Mouse (Mus musculus) bone marrow, adult 2 months (tissue): ENCODE data around the gene Usp17lb. TPM values are rescaled to one million over a fixed set of nuclear protein-coding genes. Genes with fewer than 3 reads are reported as not detected.

Experiments
- H3K27ac ChIP-seq: fragments of 200-500 bp; 2 replicates; pipeline ENCODE4 v1.5.1; 2012; ENCODE audit warnings: low read depth, mild to moderate bottlenecking, control low read depth, inconsistent platforms, low read length; ENCODE audit not compliant: control insufficient read depth, poor library complexity, insufficient read depth
- H3K4me1 ChIP-seq: fragments of 200-500 bp; 2 replicates; pipeline ENCODE4 v1.6.1; 2011; ENCODE audit warnings: low read length; ENCODE audit not compliant: control insufficient read depth, insufficient read depth
- H3K4me3 ChIP-seq: fragments of 200-500 bp; replicated peaks from 2 replicates; pipeline ENCODE3; 2011; ENCODE audit warnings: mild to moderate bottlenecking, low read depth, low read length, control low read depth; ENCODE audit not compliant: control insufficient read depth
- POLR2A ChIP-seq: fragments of 200-500 bp; IDR thresholded peaks from 2 replicates; pipeline ENCODE4 v1.6.1; 2011; ENCODE audit warnings: low read depth, mild to moderate bottlenecking, control low read depth, low read length, borderline replicate concordance; ENCODE audit not compliant: control insufficient read depth
- WGBS: fragments of 180-500 bp; shearing (Covaris S2); methylation state at CpG from one replicate; pipeline ENCODE4 v1.1.7; 2018; 5-methylcytosine and 5-hydroxymethylcytosine counted together
- polyA plus RNA-seq: library from polyadenylated mRNA; stranded (reverse); fragments of >200 nt; gene quantifications from 2 replicates; pipeline ENCODE4 v1.2.4, GENCODE M21; 2011; ENCODE audit warnings: low replicate concordance; ENCODE audit not compliant: missing spikeins, insufficient read depth, insufficient read length

The Usp17lb gene
- polyA plus RNA-seq, 1 experiment = not detected

- WGBS = 74% methylated on average over 1 of the region's 1 CpGs
- H3K4me3 ChIP-seq = no peak overlapping the region
- no peaks in the 10 kb centered on the region for H3K4me1 ChIP-seq
- no peak overlapping the region for H3K27ac ChIP-seq
- TF ChIP-seq POLR2A = no peak
Observed at GRCm38 (mm10) chr7:104790796-104791195, 51.6 kb downstream of the Usp17lb start.

Other genes starting within 250 kb of the Usp17lb start
- gene Olfr655, start 240.8 kb downstream of the Usp17lb start, polyA plus RNA-seq = not detected in 2 replicates
- not detected in 2 replicates for gene Olfr656, start 228.6 kb downstream of the Usp17lb start, polyA plus RNA-seq
- gene Olfr657, start 217.8 kb downstream of the Usp17lb start, polyA plus RNA-seq = not detected in 2 replicates
- gene Olfr658, start 195.3 kb downstream of the Usp17lb start, polyA plus RNA-seq = not detected in 2 replicates
- not detected in 2 replicates for gene Olfr659, start 175.8 kb downstream of the Usp17lb start, polyA plus RNA-seq
- gene Olfr661, start 156.1 kb downstream of the Usp17lb start, polyA plus RNA-seq = 0.42 TPM in 1 of 2 replicates, not detected in the other
- not detected in 2 replicates for gene Usp17le, start 65.1 kb downstream of the Usp17lb start, polyA plus RNA-seq
- gene Usp17la, start 14.4 kb upstream of the Usp17lb start, polyA plus RNA-seq = not detected in 2 replicates
- gene Olfr665, start 35.4 kb upstream of the Usp17lb start, polyA plus RNA-seq = not detected in 2 replicates
- not detected in 2 replicates for gene Olfr666, start 53.3 kb upstream of the Usp17lb start, polyA plus RNA-seq
- not detected in 2 replicates for gene Olfr667, start 78.9 kb upstream of the Usp17lb start, polyA plus RNA-seq
- not detected in 2 replicates for gene Olfr668, start 85.5 kb upstream of the Usp17lb start, polyA plus RNA-seq
- not detected in 2 replicates for gene Olfr669, start 91.6 kb upstream of the Usp17lb start, polyA plus RNA-seq
- gene Olfr670, start 120.0 kb upstream of the Usp17lb start, polyA plus RNA-seq = not detected in 2 replicates
- gene Olfr671, start 136.5 kb upstream of the Usp17lb start, polyA plus RNA-seq = not detected in 2 replicates
- gene Olfr672, start 159.4 kb upstream of the Usp17lb start, polyA plus RNA-seq = not detected in 2 replicates
- not detected in 2 replicates for gene Olfr675, start 185.9 kb upstream of the Usp17lb start, polyA plus RNA-seq
- not detected in 2 replicates for gene Olfr676, start 190.1 kb upstream of the Usp17lb start, polyA plus RNA-seq
- not detected in 2 replicates for gene Olfr677, start 208.8 kb upstream of the Usp17lb start, polyA plus RNA-seq
- gene Olfr678, start 221.9 kb upstream of the Usp17lb start, polyA plus RNA-seq = not detected in 2 replicates
- not detected in 2 replicates for gene Olfr679, start 238.6 kb upstream of the Usp17lb start, polyA plus RNA-seq